Mouse (Mus musculus) CH12.LX (cell line): ENCODE results near the gene Nup210l. TPM values are rescaled to one million over a fixed set of nuclear protein-coding genes. Genes with fewer than 3 reads are reported as not detected.

Experiments
- DNase-seq: peaks from one replicate; pipeline ENCODE4 v3.0.0-alpha.2; 2013; ENCODE audit errors: extremely low read depth
- H3K27ac ChIP-seq: 2 replicates; pipeline ENCODE4 v1.5.1; 2012; ENCODE audit warnings: low read depth, mild to moderate bottlenecking, control low read depth, moderate library complexity; ENCODE audit not compliant: insufficient read depth
- H3K27me3 ChIP-seq: replicated peaks from 2 replicates; pipeline ENCODE3; 2012; ENCODE audit warnings: inconsistent platforms
- H3K36me3 ChIP-seq, 2 experiments: replicated peaks in 1 of 2; 2 replicates each; pipeline versions ENCODE3 to v1.6.1; 2012; ENCODE audit warnings: inconsistent platforms in 1 of 2, low read length in 1 of 2, mild to moderate bottlenecking in 1 of 2, mixed read lengths in 1 of 2, moderate library complexity in 1 of 2; ENCODE audit not compliant: control insufficient read depth in 1 of 2, insufficient read depth in 1 of 2
- H3K4me1 ChIP-seq, 2 experiments: 2 replicates each; pipeline ENCODE4 v1.6.1; 2012; ENCODE audit warnings: inconsistent platforms in 1 of 2, moderate library complexity in 1 of 2; ENCODE audit not compliant: insufficient read depth in 2 of 2, control insufficient read depth in 1 of 2
- H3K4me2 ChIP-seq: 2 replicates; pipeline ENCODE4 v1.6.1; 2012; ENCODE audit warnings: low read depth, mild to moderate bottlenecking, control low read depth; ENCODE audit not compliant: poor library complexity, insufficient read depth, severe bottlenecking
- H3K4me3 ChIP-seq, 3 experiments: fragments of 150-350 bp in 1 of 3; sonication (generic) in 1 of 3; replicated peaks in 1 of 3; 2 replicates each; pipeline versions ENCODE3 to v1.5.1; 2011 to 2012; ENCODE audit warnings: low read depth in 2 of 3, low read length in 2 of 3, mild to moderate bottlenecking in 2 of 3, moderate library complexity in 2 of 3, control low read depth in 1 of 3, improper control_type of control experiment in 1 of 3, inconsistent platforms in 1 of 3, mixed read lengths in 1 of 3; ENCODE audit not compliant: poor library complexity in 1 of 3
- H3K79me2 ChIP-seq: replicated peaks from 2 replicates; pipeline ENCODE4 v1.6.1; 2012; ENCODE audit warnings: mild to moderate bottlenecking, moderate library complexity; ENCODE audit not compliant: control insufficient read depth, poor library complexity, insufficient read depth, severe bottlenecking; ENCODE audit errors: extremely low read depth
- H3K9ac ChIP-seq: 2 replicates; pipeline ENCODE4 v1.6.1; 2012; ENCODE audit warnings: low read depth, mild to moderate bottlenecking, control low read depth, moderate library complexity; ENCODE audit not compliant: insufficient read depth
- H3K9me3 ChIP-seq: replicated peaks from 2 replicates; pipeline ENCODE3; 2012; ENCODE audit warnings: low read length, inconsistent platforms, mixed read lengths
- BHLHE40 ChIP-seq: IDR thresholded peaks from 2 replicates; pipeline ENCODE4 v1.6.1; 2011; ENCODE audit warnings: mild to moderate bottlenecking, low read depth, low read length, improper control_type of control experiment
- CHD2 ChIP-seq: IDR thresholded peaks from 2 replicates; pipeline ENCODE4 v1.6.1; 2011; ENCODE audit warnings: low read length, improper control_type of control experiment
- CTCF ChIP-seq, 2 experiments: IDR thresholded peaks in 1 of 2; conservative IDR thresholded peaks in 1 of 2; 2 replicates each; pipeline ENCODE4 v1.5.1; 2011 to 2012; ENCODE audit warnings: low read depth in 2 of 2, low read length in 2 of 2, improper control_type of control experiment in 1 of 2, inconsistent platforms in 1 of 2, mild to moderate bottlenecking in 1 of 2, moderate library complexity in 1 of 2
- E2F4 ChIP-seq: IDR thresholded peaks from 2 replicates; pipeline ENCODE4 v1.6.1; 2011; ENCODE audit warnings: low read depth, low read length, improper control_type of control experiment; ENCODE audit not compliant: insufficient replicate concordance
- JUN ChIP-seq: IDR thresholded peaks from 2 replicates; pipeline ENCODE4 v1.6.1; 2011; ENCODE audit warnings: low read depth, mild to moderate bottlenecking, low read length, improper control_type of control experiment, moderate library complexity; ENCODE audit not compliant: insufficient read depth
- JUND ChIP-seq: conservative IDR thresholded peaks from 2 replicates; pipeline ENCODE4 v1.6.1; 2011; ENCODE audit warnings: low read depth, low read length, improper control_type of control experiment
- KAT2A ChIP-seq: IDR thresholded peaks from 2 replicates; pipeline ENCODE4 v1.6.1; 2012; ENCODE audit warnings: low read length, improper control_type of control experiment, inconsistent platforms; ENCODE audit not compliant: insufficient replicate concordance
- MAFK ChIP-seq: IDR thresholded peaks from 2 replicates; pipeline ENCODE4 v1.6.1; 2011; ENCODE audit warnings: low read length, improper control_type of control experiment; ENCODE audit not compliant: insufficient replicate concordance
- MAZ ChIP-seq: IDR thresholded peaks from 2 replicates; pipeline ENCODE4 v1.6.1; 2012; ENCODE audit warnings: low read depth, mild to moderate bottlenecking, inconsistent platforms, low read length, improper control_type of control experiment, moderate library complexity
- MEF2A ChIP-seq: IDR thresholded peaks from 2 replicates; pipeline ENCODE4 v1.6.1; 2014; ENCODE audit warnings: low read depth, mild to moderate bottlenecking, inconsistent platforms, low read length, improper control_type of control experiment, borderline replicate concordance
- MXI1 ChIP-seq: IDR thresholded peaks from 2 replicates; pipeline ENCODE4 v1.6.1; 2011; ENCODE audit warnings: mild to moderate bottlenecking, low read depth, low read length, improper control_type of control experiment
- NELFE ChIP-seq: IDR thresholded peaks from 2 replicates; pipeline ENCODE4 v1.6.1; 2011; ENCODE audit warnings: low read depth, low read length, improper control_type of control experiment
- NRF1 ChIP-seq: IDR thresholded peaks from 2 replicates; pipeline ENCODE4 v1.6.1; 2014; ENCODE audit warnings: low read depth, mild to moderate bottlenecking, inconsistent platforms, low read length, improper control_type of control experiment, moderate library complexity
- POLR2A ChIP-seq: IDR thresholded peaks from 2 replicates; pipeline ENCODE4 v1.6.1; 2011; ENCODE audit warnings: low read depth, mild to moderate bottlenecking, improper control_type of control experiment, low read length
- RAD21 ChIP-seq: IDR thresholded peaks from 2 replicates; pipeline ENCODE4 v1.6.1; 2011; ENCODE audit warnings: low read depth, mild to moderate bottlenecking, low read length, improper control_type of control experiment, moderate library complexity
- TBP ChIP-seq: conservative IDR thresholded peaks from 2 replicates; pipeline ENCODE4 v1.6.1; 2011; ENCODE audit warnings: low read depth, low read length, improper control_type of control experiment
- UBTF ChIP-seq: IDR thresholded peaks from 2 replicates; pipeline ENCODE4 v1.6.1; 2012; ENCODE audit warnings: low read depth, mild to moderate bottlenecking, inconsistent platforms, low read length, improper control_type of control experiment, moderate library complexity
- USF1 ChIP-seq: IDR thresholded peaks from 2 replicates; pipeline ENCODE4 v1.6.1; 2014; ENCODE audit warnings: low read depth, mild to moderate bottlenecking, inconsistent platforms, low read length, improper control_type of control experiment
- ZC3H11A ChIP-seq: IDR thresholded peaks from 2 replicates; pipeline ENCODE4 v1.6.1; 2012; ENCODE audit warnings: low read depth, mild to moderate bottlenecking, inconsistent platforms, low read length, improper control_type of control experiment
- ZKSCAN1 ChIP-seq: IDR thresholded peaks from 2 replicates; pipeline ENCODE4 v1.6.1; 2012; ENCODE audit warnings: low read depth, inconsistent platforms, low read length, improper control_type of control experiment, borderline replicate concordance
- ZMIZ1 ChIP-seq: IDR thresholded peaks from 2 replicates; pipeline ENCODE4 v1.6.1; 2012; ENCODE audit warnings: low read depth, mild to moderate bottlenecking, inconsistent platforms, low read length, improper control_type of control experiment
- dilution Hi-C: fragments of 300-500 bp; cut with MboI; formaldehyde crosslinking; loops from 2 replicates; pipeline ENCODE4 v1.14.3; 2020; ENCODE audit warnings: low sequenced_read_pairs; ENCODE audit not compliant: extremely low pct_unique_long_range_greater_than_20kb, extremely low pct_ligation_motif_present
- in situ Hi-C: fragments of 300-500 bp; cut with MboI; formaldehyde crosslinking; loops from 3 replicates; pipeline ENCODE4 v1.14.3; 2019; ENCODE audit warnings: low sequenced_read_pairs, low pct_ligation_motif_present, low pct_unique_long_range_greater_than_20kb, mixed read lengths
- polyA plus RNA-seq: library from polyadenylated mRNA; unstranded; fragments of >175 nt; gene quantifications from 2 replicates; pipeline ENCODE4 v1.2.1, GENCODE M21; 2012; ENCODE audit warnings: low read depth; ENCODE audit not compliant: insufficient read length
- total RNA-seq, 2 experiments: library from RNA; depleted of rRNA; stranded (reverse); fragments of 300-350 nt in 1 of 2; fragments of >200 nt in 1 of 2; gene quantifications; 2 replicates each; pipeline ENCODE4 v1.2.3; 2012 to 2014

Nup210l gene
- total and polyA plus RNA-seq, 3 experiments: 0.42 to 0.47 (median 0.43) TPM

DNA sequence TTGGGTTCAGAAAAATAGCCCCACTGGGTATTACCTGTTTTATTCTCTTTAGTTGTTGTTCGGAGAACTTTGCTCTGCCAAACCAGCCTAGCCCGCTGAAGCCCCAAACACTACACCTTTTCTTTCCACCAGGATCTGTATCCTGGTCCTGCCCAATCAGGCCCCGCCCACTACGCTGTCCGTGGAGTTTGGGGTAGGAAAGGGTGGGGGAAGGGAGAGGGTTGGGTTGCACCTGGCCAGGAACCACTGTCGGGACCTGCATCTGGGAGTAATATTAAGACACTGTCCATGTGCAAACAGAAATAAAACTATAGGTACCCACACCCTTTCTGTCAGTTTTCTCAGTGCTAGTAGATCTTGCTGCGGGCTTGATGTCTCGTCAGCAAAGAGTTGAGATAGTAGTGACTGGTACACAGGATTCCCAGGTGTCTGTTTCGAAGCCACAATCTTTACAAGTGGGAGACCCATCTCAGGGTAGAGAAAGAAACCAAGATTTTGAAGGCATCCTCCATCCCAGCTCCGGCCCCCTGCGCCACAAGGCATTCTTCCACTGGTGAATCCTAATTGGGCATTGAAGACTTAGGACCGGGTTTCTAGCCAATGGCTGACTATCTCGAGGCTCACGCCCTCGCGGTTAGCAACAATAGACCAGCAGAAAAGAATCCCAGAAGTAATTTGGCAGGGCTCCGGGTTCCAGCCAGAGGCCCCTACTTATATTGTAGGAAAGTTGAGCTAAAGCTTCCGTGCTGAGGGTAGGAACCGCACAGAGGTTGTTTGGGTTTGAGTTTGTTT is 139.2 kb downstream of the Nup210l start, which contains the start of gene Creb3l4:
TSS of gene Creb3l4 (minus strand) at position 529 of the 792 bp plus-strand sequence.
- DNase-seq: no peak
- Histone ChIP-seq H3K27ac (no peak within 1 kb of the TSS), H3K27me3 (no peaks in the 10 kb centered on the region), H3K79me2 (0 out of 2 replicates have a peak, but pooled peaks cover under 1% of the 10 kb centered on the region), H3K4me1 (peaks cover 10 to 42% of the 10 kb centered on the region in 2 experiments; a peak in 3 of 4 replicates), H3K36me3 (peaks cover 0 to 6% of the 10 kb centered on the region in 2 experiments), H3K4me2 (no peak within 1 kb of the TSS), H3K9ac (no peak within 1 kb of the TSS), H3K9me3 (no peaks in the 10 kb centered on the region), H3K4me3 (no peak within 1 kb of the TSS)
- TF ChIP-seq MAFK (no peak), JUN (no peak), RAD21 (no peak), JUND (no peak), USF1 (no peak), NRF1 (no peak), UBTF (no peak), MAZ (no peak), ZKSCAN1 (no peak), ZC3H11A (no peak), KAT2A (no peak), TBP (no peak), CTCF (conservative IDR thresholded peaks at IDR 0.05 in 1 of 2, IDR thresholded peaks at IDR 0.05 in 1 of 2; ENCODE audit: low read depth in 2 of 2, low read length in 2 of 2) (no peak), ZMIZ1 (no peak), E2F4 (no peak), CHD2 (no peak), MXI1 (no peak), BHLHE40 (no peak)
- dilution Hi-C loops (no loop called here), in situ Hi-C loops (no loop called here)

DNA sequence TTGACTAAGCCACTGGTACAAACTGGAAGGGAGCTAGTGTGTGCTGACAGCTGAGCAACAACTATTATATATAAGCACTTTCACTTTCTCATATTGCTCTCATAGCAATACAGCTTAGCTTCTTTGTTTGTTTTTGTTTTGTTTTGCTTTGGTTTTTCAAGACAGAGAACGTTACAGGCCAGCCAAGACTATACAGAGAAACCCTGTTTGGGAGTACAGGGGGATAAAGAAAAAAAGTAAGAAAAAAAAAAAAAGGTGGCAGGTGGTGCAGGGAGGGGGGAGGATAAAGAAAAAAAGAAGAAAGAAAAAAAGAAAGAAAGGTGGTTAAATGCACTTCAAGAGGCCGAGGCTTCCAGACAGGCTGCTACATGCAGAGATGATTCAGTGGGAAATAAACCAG is 141.5 kb downstream of the Nup210l start:
- in situ Hi-C loops (no loop called here), dilution Hi-C loops (no loop called here)
- no peaks in the 10 kb centered on the region for H3K27me3 ChIP-seq
- TF ChIP-seq UBTF (no peak), RAD21 (no peak), CHD2 (no peak), POLR2A (no peak), NELFE (no peak), MEF2A (no peak), BHLHE40 (no peak), ZC3H11A (no peak)
- peaks cover 14% of the 10 kb centered on the region for H3K79me2 ChIP-seq
- peaks cover 10 to 47% of the 10 kb centered on the region in 2 experiments; a peak in 3 of 4 replicates for H3K4me1 ChIP-seq
- H3K4me2 ChIP-seq: no peak overlapping the region
- no peak overlapping the region for H3K9ac ChIP-seq
- no peak for DNase-seq
- H3K4me3 ChIP-seq: no peak overlapping the region
- no peak overlapping the region for H3K27ac ChIP-seq
- H3K36me3 ChIP-seq: peaks cover under 1 to 6% of the 10 kb centered on the region in 2 experiments
- no peaks in the 10 kb centered on the region for H3K9me3 ChIP-seq
